ENCODE assay signal across 7 mouse cellular contexts in the genomic region with DNA sequence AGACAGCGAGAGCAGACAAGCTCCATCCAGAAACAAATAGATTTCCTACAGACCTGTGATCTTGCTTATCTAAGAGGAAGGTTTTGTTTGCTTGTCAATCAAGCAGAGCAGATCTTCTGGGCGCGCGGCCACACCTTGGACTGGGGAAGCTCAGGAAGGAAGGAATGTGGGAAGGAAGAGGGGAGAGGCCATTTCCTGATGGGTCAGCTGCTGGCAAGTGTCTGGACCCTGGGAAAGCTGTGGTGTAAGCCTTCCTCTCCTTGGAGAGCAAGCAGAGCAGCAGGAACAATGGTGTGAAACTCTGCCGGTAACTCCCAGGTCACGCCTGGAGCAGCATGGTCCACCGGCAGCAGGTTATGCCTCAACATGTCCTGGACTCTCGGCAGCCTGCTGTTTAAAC.
DNase-seq lines count a peak whose midpoint lies in the region; ATAC-seq lines count a peak whose summit lies in the region.

No protein-coding gene starts in this region.

- no peaks in the 10 kb centered on the region for H3K36me3 ChIP-seq in embryonic facial prominence, embryonic 14.5 days (ENCODE audit: control insufficient read depth, insufficient read depth, low read length)

- peak; percentile 24 for DNase-seq in right cerebral cortex, postnatal 4 days
- DNase-seq in right cerebral cortex, adult 2 months (ENCODE audit: low spot score in 2 of 2) = no peak
- DNase-seq in embryonic facial prominence, embryonic 14.5 days (ENCODE audit: low spot score) = peak; percentile 31
- DNase-seq in kidney, adult 18-20 months = peak; percentile 12
- DNase-seq in lung, postnatal 36 days = peak; percentile 42
- no peak for DNase-seq in spleen, adult 18-20 months

- H3K4me2 ChIP-seq in embryonic facial prominence, embryonic 14.5 days (ENCODE audit: low read depth, low read length) = no peak overlapping the region

- H3K27me3 ChIP-seq in embryonic facial prominence, embryonic 14.5 days (replicated peaks; ENCODE audit: control insufficient read depth, insufficient read depth, low read length) = no peaks in the 10 kb centered on the region

- H3K9ac ChIP-seq in embryonic facial prominence, embryonic 14.5 days (ENCODE audit: low read depth, low read length) = no peak overlapping the region

- no peaks in the 10 kb centered on the region for H3K9me3 ChIP-seq in embryonic facial prominence, embryonic 14.5 days (ENCODE audit: control insufficient read depth, low read length)

- no peak overlapping the region for H3K4me3 ChIP-seq in embryonic facial prominence, embryonic 14.5 days (ENCODE audit: low read depth, low read length)

- H3K27ac ChIP-seq in embryonic facial prominence, embryonic 14.5 days (replicated peaks; ENCODE audit: low read depth, low read length) = peak overlapping the region; percentile 45; the same call in 1 of the 2 replicates

- H3K4me1 ChIP-seq in embryonic facial prominence, embryonic 14.5 days (ENCODE audit: control insufficient read depth, insufficient read depth, low read length) = peaks cover 8% of the 10 kb centered on the region

- 40% methylated on average over 8 of the region's 8 CpGs for WGBS in embryonic facial prominence, embryonic 14.5 days

- ATAC-seq in embryonic facial prominence, embryonic 14.5 days (ENCODE audit: low read depth) = no peak
- ATAC-seq in activated CD4-positive, CD25-positive, alpha-beta regulatory T cell, adult 4 months = no peak

Comparison
In these comparisons a context has a peak if more than half of its experiments do, and no peak if none do; other contexts are left out.
1. DNase-seq: peak in right cerebral cortex, postnatal 4 days (single experiment), embryonic facial prominence, embryonic 14.5 days (single experiment), kidney, adult 18-20 months (single experiment) and lung, postnatal 36 days (single experiment); none in right cerebral cortex, adult 2 months (0 of 2) and spleen, adult 18-20 months (0 of 2).